Mouse (Mus musculus): Measurements from ENCODE around the gene Ifnar2. TPM values are rescaled to one million over a fixed set of nuclear protein-coding genes. Genes with fewer than 3 reads are reported as not detected.

The Ifnar2 gene
- total RNA-seq, 1 experiment from 2014 or later, result 115 TPM

DNA sequence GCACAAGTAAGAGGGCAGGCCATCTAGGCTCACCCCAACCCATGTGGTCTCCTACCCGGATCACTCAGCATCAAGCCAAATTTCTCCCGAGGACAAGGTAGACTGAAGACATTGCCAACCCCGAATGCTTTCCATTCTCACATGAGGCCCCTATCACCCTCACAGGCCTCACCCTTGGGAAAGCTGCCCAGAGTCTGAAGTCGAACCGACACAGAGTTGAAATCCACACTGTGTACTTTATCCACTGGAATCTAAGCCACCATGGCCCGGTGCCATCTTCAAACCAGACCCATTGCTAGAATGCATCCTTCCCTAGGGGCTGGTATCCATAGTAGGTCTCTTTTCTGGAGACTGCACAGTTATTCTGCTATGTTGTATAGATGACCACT is 74.9 kb downstream of the Ifnar2 start:
- ATAC-seq (replicated peaks; ENCODE audit: low read depth, poor library complexity, severe bottlenecking), result no peak

DNA sequence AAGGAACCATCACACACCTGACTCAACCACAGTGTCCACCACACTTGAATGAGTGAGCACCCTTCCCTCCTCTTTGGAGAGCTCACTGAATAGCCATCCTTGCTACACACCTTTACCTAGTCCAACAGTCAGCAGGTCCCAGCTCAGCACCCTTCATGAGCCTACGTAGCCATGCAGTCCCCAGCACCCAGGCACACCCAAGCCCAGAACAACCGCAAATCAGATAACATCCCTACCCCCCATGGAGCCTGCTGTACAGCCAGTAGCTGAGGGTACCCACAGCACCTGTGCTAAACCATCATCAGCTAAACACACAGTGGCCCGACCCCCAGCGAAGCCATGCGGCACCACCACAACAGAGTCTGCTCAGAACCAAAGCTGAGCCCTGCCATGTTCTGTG is 75.5 kb downstream of the Ifnar2 start:
- no peak for ATAC-seq (replicated peaks; ENCODE audit: low read depth, poor library complexity, severe bottlenecking)

DNA sequence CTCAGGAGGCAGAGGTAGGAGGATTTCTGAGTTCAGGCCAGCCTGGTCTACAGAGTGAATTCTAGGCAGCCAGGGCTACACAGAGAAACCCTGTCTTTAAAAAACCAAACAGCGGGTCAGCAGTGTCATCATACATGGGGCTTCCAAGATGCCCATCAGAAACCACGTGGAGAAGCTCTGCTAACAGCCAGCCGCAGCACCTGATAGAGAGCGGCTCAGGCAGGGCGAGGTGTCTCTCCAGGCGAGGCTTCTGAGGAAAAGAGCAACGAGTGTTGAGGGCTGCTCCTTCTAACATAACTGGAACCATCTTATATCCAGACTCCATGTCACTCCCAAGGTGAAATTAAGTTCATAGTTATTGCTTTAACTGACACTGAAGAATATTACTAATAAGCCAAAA is 76.3 kb downstream of the Ifnar2 start:
- no peak for ATAC-seq (replicated peaks; ENCODE audit: low read depth, poor library complexity, severe bottlenecking)

DNA sequence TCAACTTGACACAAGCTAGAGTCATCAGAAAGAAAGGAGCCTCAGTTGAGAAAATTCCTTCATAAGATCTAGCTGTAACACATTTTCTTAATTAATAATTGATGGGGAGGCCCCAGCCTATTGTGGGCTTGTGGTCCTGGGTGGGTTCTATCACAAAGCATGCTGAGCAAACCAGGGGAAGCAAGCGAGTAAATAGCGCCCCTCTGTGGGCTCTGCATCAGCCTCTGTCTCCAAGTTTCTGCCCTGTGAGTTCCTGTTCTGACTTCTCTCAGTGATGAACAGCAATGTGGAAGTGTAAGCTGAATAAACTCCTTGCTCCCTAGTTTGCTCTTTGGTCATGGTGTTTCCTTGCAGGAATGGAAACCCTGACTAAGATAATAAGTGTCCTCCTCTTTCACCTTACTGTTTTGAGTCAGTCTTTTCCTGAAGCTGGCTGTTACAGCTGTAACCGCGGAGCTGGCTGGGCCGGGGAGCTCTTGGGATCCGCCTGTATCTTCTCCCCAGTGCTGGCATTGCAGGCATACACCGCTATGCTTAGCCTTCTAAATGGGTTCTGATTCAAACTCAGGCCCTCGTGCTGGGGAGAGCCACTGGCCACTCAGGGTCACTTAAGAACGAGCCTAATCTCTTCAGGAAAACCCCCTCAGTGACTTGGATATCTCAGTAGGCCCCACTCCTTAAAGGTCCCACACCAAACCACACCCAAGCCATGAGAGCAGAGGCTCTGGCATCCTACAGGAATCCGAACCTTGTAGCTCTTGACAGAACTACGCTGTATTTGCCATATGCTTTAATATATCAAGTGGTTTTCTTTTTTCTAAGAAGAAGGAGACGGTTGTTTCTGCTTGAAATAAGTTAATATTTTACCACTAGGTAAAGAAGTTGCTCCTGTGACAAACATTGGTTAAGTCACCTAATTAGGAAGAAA is 77.8 kb downstream of the Ifnar2 start:
- no peak for ATAC-seq (replicated peaks; ENCODE audit: low read depth, poor library complexity, severe bottlenecking)

DNA sequence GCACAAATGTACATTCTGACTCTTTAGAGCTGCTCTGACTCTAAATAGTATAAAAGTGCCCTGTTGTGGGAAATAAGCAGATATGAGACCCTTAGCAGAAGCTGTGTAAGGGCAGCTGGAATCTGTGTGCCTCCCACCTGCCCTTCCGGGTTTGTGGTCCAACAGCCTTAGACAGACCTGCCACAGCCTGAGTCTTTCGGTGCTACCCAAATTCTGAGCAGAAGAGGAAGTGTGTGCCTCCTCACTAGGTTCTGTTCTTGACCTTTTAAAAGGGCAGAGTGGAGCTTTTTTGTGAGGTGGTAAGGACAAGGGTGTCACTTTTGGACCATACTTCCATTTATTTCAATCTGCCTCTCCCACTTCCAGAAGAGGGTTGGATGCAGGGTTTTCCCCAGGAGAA is 79.4 kb downstream of the Ifnar2 start:
- ATAC-seq (replicated peaks; ENCODE audit: low read depth, poor library complexity, severe bottlenecking), result peak; percentile 62

DNA sequence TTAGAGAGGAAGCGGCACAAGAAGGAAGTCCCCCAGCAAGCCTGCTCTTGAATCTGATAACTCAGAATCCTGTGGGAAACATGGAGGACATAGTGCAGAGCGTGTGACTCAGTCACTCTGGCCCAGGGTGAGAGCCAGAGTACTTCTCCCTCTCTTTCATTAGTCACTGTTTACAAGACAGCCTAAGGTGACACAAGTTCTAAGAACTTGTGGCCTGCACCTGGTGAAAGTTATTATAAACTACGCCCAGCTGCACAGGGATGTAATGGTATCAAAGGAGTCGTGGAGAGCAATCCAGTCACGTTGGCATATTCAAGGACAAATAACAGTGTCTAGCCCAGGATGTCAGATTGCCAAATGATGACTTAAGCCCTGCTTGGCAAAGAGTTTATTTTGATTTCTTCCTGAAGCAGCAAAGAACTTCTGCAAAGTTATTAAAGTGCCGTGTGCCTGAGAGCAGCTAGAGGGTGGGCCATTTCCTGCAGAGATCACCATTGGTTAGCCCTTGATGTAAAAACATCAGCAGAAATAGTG is 79.8 kb downstream of the Ifnar2 start:
- peak; percentile 45; the same call in 1 of the 2 replicates for ATAC-seq (replicated peaks; ENCODE audit: low read depth, poor library complexity, severe bottlenecking)

Other genes with a start within 250 kb of the Ifnar2 start
- not detected in 2 replicates for gene Olig2, start 147.3 kb upstream of the Ifnar2 start, total RNA-seq (2017)
- not detected in 2 replicates for gene Olig1, start 103.0 kb upstream of the Ifnar2 start, total RNA-seq (2017)
- not detected in 2 replicates for gene Gm21970, start 18.9 kb downstream of the Ifnar2 start, total RNA-seq (2017)
- gene Il10rb, start 33.4 kb downstream of the Ifnar2 start, total RNA-seq (2017), result 34.8 and 53.2 TPM in 2 replicates
- gene Ifnar1, start 112.5 kb downstream of the Ifnar2 start, total RNA-seq (2017), result 34.6 and 43.3 TPM in 2 replicates
- 6.1 and 6.7 TPM in 2 replicates for gene Ifngr2, start 174.3 kb downstream of the Ifnar2 start, total RNA-seq (2017)
- gene Tmem50b, start 225.0 kb downstream of the Ifnar2 start, total RNA-seq (2017), result 8.6 and 12.7 TPM in 2 replicates
- gene Dnajc28, start 246.2 kb downstream of the Ifnar2 start, total RNA-seq (2017), result 7.4 and 12.7 TPM in 2 replicates